Mouse (Mus musculus): ENCODE data around the gene Fcgr2b.
"Not testable (repeated sequence)": the region's sequence is repeated elsewhere in the genome, so short reads cannot be mapped to it uniquely, and the experiment has no call there.

Fcgr2b gene

GRCm38 (mm10) chr1:170975751-170976161 is 591 bp downstream of the Fcgr2b start:
- no peak for DNase-seq (ENCODE audit: extremely low spot score)

GRCm38 (mm10) chr1:170975350-170975749 is 997 bp downstream of the Fcgr2b start:
- not testable (repeated sequence) for DNase-seq (ENCODE audit: extremely low spot score)

GRCm38 (mm10) chr1:170974736-170975135 is 1.6 kb downstream of the Fcgr2b start:
- no peak for DNase-seq (ENCODE audit: extremely low spot score)

- no peak for DNase-seq (ENCODE audit: extremely low spot score)
Measured at GRCm38 (mm10) chr1:170974171-170974570, 2.2 kb downstream of the Fcgr2b start.

GRCm38 (mm10) chr1:170972936-170973335 is 3.4 kb downstream of the Fcgr2b start:
- no peak for DNase-seq (ENCODE audit: extremely low spot score)

GRCm38 (mm10) chr1:170972494-170972893 is 3.9 kb downstream of the Fcgr2b start:
- no peak for DNase-seq (ENCODE audit: extremely low spot score)

GRCm38 (mm10) chr1:170968576-170968975 is 7.8 kb downstream of the Fcgr2b start:
- DNase-seq (ENCODE audit: extremely low spot score): no peak

- DNase-seq (ENCODE audit: extremely low spot score): no peak
Measured at GRCm38 (mm10) chr1:170967581-170967980, 8.8 kb downstream of the Fcgr2b start.

GRCm38 (mm10) chr1:170963087-170963486 is 13.3 kb downstream of the Fcgr2b start:
- no peak for DNase-seq (ENCODE audit: extremely low spot score)

GRCm38 (mm10) chr1:170962301-170962700 is 14.0 kb downstream of the Fcgr2b start:
- DNase-seq (ENCODE audit: extremely low spot score): no peak

- DNase-seq (ENCODE audit: extremely low spot score): no peak
Measured at GRCm38 (mm10) chr1:170961101-170961500, 15.2 kb downstream of the Fcgr2b start.

- DNase-seq (ENCODE audit: extremely low spot score): no peak
Measured at GRCm38 (mm10) chr1:170959791-170960190, 16.6 kb downstream of the Fcgr2b start.

- DNase-seq (ENCODE audit: extremely low spot score): no peak
Measured at GRCm38 (mm10) chr1:170958225-170958624, 18.1 kb downstream of the Fcgr2b start.

GRCm38 (mm10) chr1:170953192-170953591 is 23.2 kb downstream of the Fcgr2b start:
- DNase-seq (ENCODE audit: extremely low spot score): no peak

GRCm38 (mm10) chr1:170950772-170951171 is 25.6 kb downstream of the Fcgr2b start:
- no peak for DNase-seq (ENCODE audit: extremely low spot score)

GRCm38 (mm10) chr1:170944908-170945307 is 31.4 kb downstream of the Fcgr2b start:
- DNase-seq (ENCODE audit: extremely low spot score): not testable (repeated sequence)

- not testable (repeated sequence) for DNase-seq (ENCODE audit: extremely low spot score)
Measured at GRCm38 (mm10) chr1:170944151-170944550, 32.2 kb downstream of the Fcgr2b start.

GRCm38 (mm10) chr1:170939255-170939654 is 37.1 kb downstream of the Fcgr2b start:
- no peak for DNase-seq (ENCODE audit: extremely low spot score)

- no peak for DNase-seq (ENCODE audit: extremely low spot score)
Measured at GRCm38 (mm10) chr1:170934383-170934782, 42.0 kb downstream of the Fcgr2b start.

- DNase-seq (ENCODE audit: extremely low spot score): no peak
Measured at GRCm38 (mm10) chr1:170933940-170934339, 42.4 kb downstream of the Fcgr2b start.

GRCm38 (mm10) chr1:170933386-170933920 is 42.9 kb downstream of the Fcgr2b start:
- DNase-seq (ENCODE audit: extremely low spot score): no peak

GRCm38 (mm10) chr1:170932043-170932442 is 44.3 kb downstream of the Fcgr2b start:
- no peak for DNase-seq (ENCODE audit: extremely low spot score)

- no peak for DNase-seq (ENCODE audit: extremely low spot score)
Measured at GRCm38 (mm10) chr1:170929245-170929644, 47.1 kb downstream of the Fcgr2b start.

- no peak for DNase-seq (ENCODE audit: extremely low spot score)
Measured at GRCm38 (mm10) chr1:170928467-170928866, 47.9 kb downstream of the Fcgr2b start.

Data from embryo, embryonic 9.5 days (tissue).